Mouse (Mus musculus): ENCODE data around the gene Ooep. TPM values are rescaled to one million over a fixed set of nuclear protein-coding genes. Genes with fewer than 3 reads are reported as not detected.

Ooep gene
- total RNA-seq (2012; rRNA removed) (not detected in 2 replicates), polyA plus RNA-seq (2012; ENCODE audit: insufficient read depth in 1 of 2, insufficient read length in 2 of 2, low read depth in 1 of 2, low replicate concordance in 2 of 2, missing spikeins in 1 of 2) (not detected)

DNA sequence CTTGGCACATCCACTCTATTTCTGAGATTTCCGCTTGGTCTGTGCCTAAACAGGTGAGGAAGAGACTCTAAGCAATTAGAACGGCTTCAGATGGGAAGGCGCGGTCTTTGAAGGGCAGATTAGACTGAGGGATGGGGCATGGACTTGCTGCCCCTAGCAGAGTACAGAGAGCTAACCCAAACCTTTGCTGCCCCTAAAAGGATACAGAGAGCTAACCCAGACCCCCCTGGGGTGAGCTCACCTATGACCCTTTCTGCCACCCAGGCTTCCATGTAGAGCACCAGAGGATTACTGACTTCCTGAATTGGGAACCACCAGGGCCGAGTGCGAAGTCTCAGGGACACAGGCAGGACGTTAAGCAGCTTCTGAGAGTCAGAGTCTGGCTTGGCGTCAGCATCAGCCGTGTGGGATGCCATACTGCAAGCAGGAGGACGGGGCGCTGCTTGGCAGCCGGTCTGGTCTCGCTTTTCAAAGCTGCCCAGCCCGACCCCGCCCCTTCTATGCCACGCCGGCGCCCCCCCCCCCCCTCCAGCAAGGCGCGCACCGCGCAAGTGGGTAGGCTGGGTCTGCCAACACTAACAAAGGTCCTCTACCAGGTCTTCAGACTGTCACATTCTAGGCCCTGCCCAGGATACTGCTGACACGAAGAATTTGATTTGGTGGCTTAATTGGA is at the start of gene Ooep:
Ooep (minus strand) TSS at position 613 of the 673 bp plus-strand sequence.
- no peak for DNase-seq (ENCODE audit: low read depth, low spot score)

DNA sequence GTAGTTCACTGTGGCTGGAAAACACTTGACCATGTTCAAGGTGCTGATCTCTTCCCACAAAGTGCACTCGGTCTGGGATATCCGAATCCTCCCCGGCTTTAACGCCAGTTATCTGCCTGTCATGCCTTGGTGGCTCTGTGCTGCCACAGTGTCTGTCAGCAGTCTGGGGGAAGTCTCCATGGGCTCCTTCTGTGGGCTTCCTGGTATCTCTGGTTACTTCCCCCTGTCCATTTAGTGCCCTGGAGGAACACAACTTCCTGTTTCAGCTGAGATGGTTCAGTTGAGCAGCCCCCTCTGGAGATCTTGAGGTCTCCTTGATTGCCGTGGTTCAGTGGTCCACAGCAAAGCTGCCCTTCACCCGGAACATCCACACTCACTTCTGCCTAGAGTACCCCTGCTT is 49.7 kb upstream of the Ooep start:
- peaks cover 2% of the 10 kb centered on the region; the same call in 1 of the 2 replicates for H3K79me2 ChIP-seq (ENCODE audit: control insufficient read depth, insufficient read depth, low read length, poor library complexity)
- H3K4me1 ChIP-seq (ENCODE audit: control insufficient read depth in 1 of 2, insufficient read depth in 2 of 2, low read length in 2 of 2) = peaks cover 0 to 9% of the 10 kb centered on the region in 2 experiments; a peak in 2 of 4 replicates
- H3K27ac ChIP-seq (ENCODE audit: control insufficient read depth, low read depth, low read length) = peak overlapping the region; percentile 65
- H3K27me3 ChIP-seq (ENCODE audit: control insufficient read depth in 1 of 2, insufficient read depth in 2 of 2, low read length in 2 of 2) = no peaks in the 10 kb centered on the region
- peak overlapping the region; percentile 81 to 83 for H3K4me3 ChIP-seq (ENCODE audit: control insufficient read depth in 1 of 2, insufficient read depth in 1 of 2, low read depth in 2 of 2, low read length in 2 of 2)
- no peaks in the 10 kb centered on the region for H3K9me3 ChIP-seq (replicated peaks; ENCODE audit: insufficient read depth, low read length)
- peak overlapping the region; percentile 92 for H3K9ac ChIP-seq (ENCODE audit: control insufficient read depth, low read depth, low read length, poor library complexity, severe bottlenecking)
- DNase-seq (ENCODE audit: low read depth, low spot score) = peak; percentile 88
- H3K36me3 ChIP-seq (ENCODE audit: control insufficient read depth in 1 of 2, insufficient read depth in 2 of 2, low read length in 2 of 2) = peaks cover 3 to 4% of the 10 kb centered on the region in 2 experiments; a peak in 2 of 4 replicates
- TF ChIP-seq NRF1 (IDR thresholded peaks at IDR 0.05; ENCODE audit: insufficient read depth, low read depth, low read length, poor library complexity, severe bottlenecking) (no peak), POLR2AphosphoS5 (IDR thresholded peaks at IDR 0.05; ENCODE audit: borderline replicate concordance, low read depth, low read length) (no peak), KAT2A (conservative IDR thresholded peaks at IDR 0.05; ENCODE audit: low read depth, low read length) (no peak), ELF1 (IDR thresholded peaks at IDR 0.05; ENCODE audit: low read depth, low read length) (peak; percentile 78; the same call in 1 of the 2 replicates), BHLHE40 (IDR thresholded peaks at IDR 0.05; ENCODE audit: borderline replicate concordance, low read depth, low read length) (no peak), CTCF (IDR thresholded peaks at IDR 0.05 in 2 of 3, conservative IDR thresholded peaks at IDR 0.05 in 1 of 3; ENCODE audit: control insufficient read depth in 1 of 3, insufficient read depth in 1 of 3, low read depth in 2 of 3, low read length in 3 of 3, poor library complexity in 1 of 3, severe bottlenecking in 1 of 3) (no peak), SIN3A (IDR thresholded peaks at IDR 0.05; ENCODE audit: low read length) (peak; percentile 63), SMC3 (IDR thresholded peaks at IDR 0.05; ENCODE audit: low read depth, low read length) (no peak), TAL1 (IDR thresholded peaks at IDR 0.05; ENCODE audit: low read length) (no peak), UBTF (IDR thresholded peaks at IDR 0.05; ENCODE audit: borderline replicate concordance, insufficient read depth, low read depth, low read length) (no peak), MAZ (IDR thresholded peaks at IDR 0.05; ENCODE audit: low read depth, low read length) (0 out of 2 replicates have a peak, but pooled peaks have one; percentile 30), POLR2AphosphoS2 (IDR thresholded peaks at IDR 0.05; ENCODE audit: low read length) (0 out of 2 replicates have a peak, but pooled peaks have one; percentile 22), MYC (IDR thresholded peaks at IDR 0.05; ENCODE audit: low read depth, low read length) (0 out of 2 replicates have a peak, but pooled peaks have one; percentile 63), TBP (IDR thresholded peaks at IDR 0.05; ENCODE audit: low read depth, low read length) (peak; percentile 80), TCF12 (IDR thresholded peaks at IDR 0.05; ENCODE audit: low read depth, low read length) (peak; percentile 42; the same call in 1 of the 2 replicates), MAFK (IDR thresholded peaks at IDR 0.05; ENCODE audit: borderline replicate concordance, low read depth, low read length) (no peak), E2F4 (IDR thresholded peaks at IDR 0.05; ENCODE audit: borderline replicate concordance, low read depth, low read length) (no peak), ZKSCAN1 (IDR thresholded peaks at IDR 0.05; ENCODE audit: low read depth, low read length) (no peak), POLR2A (IDR thresholded peaks at IDR 0.05; ENCODE audit: control insufficient read depth in 1 of 2, insufficient read depth in 1 of 2, low read depth in 1 of 2, low read length in 2 of 2, poor library complexity in 1 of 2) (peak in 1 of 2 experiments; percentile 64; a peak in 3 of 4 replicates), EP300 (IDR thresholded peaks at IDR 0.05; ENCODE audit: low read depth in 1 of 2, low read length in 2 of 2) (no peak; a peak in 1 of 4 replicates), GATA1 (IDR thresholded peaks at IDR 0.05; ENCODE audit: low read depth, low read length) (no peak), USF2 (IDR thresholded peaks at IDR 0.05; ENCODE audit: borderline replicate concordance in 1 of 2, insufficient read depth in 1 of 2, low read depth in 1 of 2, low read length in 2 of 2) (no peak), CHD2 (IDR thresholded peaks at IDR 0.05; ENCODE audit: low read length) (no peak)

More for the DNA sequence above, at the start of gene Ooep:
- Histone ChIP-seq H3K4me1 (ENCODE audit: control insufficient read depth in 1 of 2, insufficient read depth in 2 of 2, low read length in 2 of 2) (no peaks in the 10 kb centered on the region), H3K79me2 (ENCODE audit: control insufficient read depth, insufficient read depth, low read length, poor library complexity) (no peaks in the 10 kb centered on the region), H3K27ac (ENCODE audit: control insufficient read depth, low read depth, low read length) (no peak within 1 kb of the TSS), H3K27me3 (ENCODE audit: control insufficient read depth in 1 of 2, insufficient read depth in 2 of 2, low read length in 2 of 2) (peaks cover 5 to 10% of the 10 kb centered on the region in 2 experiments), H3K9ac (ENCODE audit: control insufficient read depth, low read depth, low read length, poor library complexity, severe bottlenecking) (no peak within 1 kb of the TSS), H3K4me3 (ENCODE audit: control insufficient read depth in 1 of 2, insufficient read depth in 1 of 2, low read depth in 2 of 2, low read length in 2 of 2) (no peak within 1 kb of the TSS), H3K36me3 (ENCODE audit: control insufficient read depth in 1 of 2, insufficient read depth in 2 of 2, low read length in 2 of 2) (no peaks in the 10 kb centered on the region), H3K9me3 (replicated peaks; ENCODE audit: insufficient read depth, low read length) (no peaks in the 10 kb centered on the region)
- no peak for TF ChIP-seq RAD21 (IDR thresholded peaks at IDR 0.05; ENCODE audit: low read depth, low read length)
- no peak for TF ChIP-seq CHD1 (IDR thresholded peaks at IDR 0.05; ENCODE audit: low read depth, low read length)
- TF ChIP-seq ZMIZ1 (IDR thresholded peaks at IDR 0.05; ENCODE audit: low read depth, low read length) = no peak
- no peak for TF ChIP-seq GABPA (IDR thresholded peaks at IDR 0.05; ENCODE audit: low read depth, low read length)
- no peak for TF ChIP-seq CTCF (IDR thresholded peaks at IDR 0.05 in 2 of 3, conservative IDR thresholded peaks at IDR 0.05 in 1 of 3; ENCODE audit: control insufficient read depth in 1 of 3, insufficient read depth in 1 of 3, low read depth in 2 of 3, low read length in 3 of 3, poor library complexity in 1 of 3, severe bottlenecking in 1 of 3)
- TF ChIP-seq JUND (IDR thresholded peaks at IDR 0.05; ENCODE audit: low read depth, low read length) = no peak
- no peak for TF ChIP-seq POLR2AphosphoS2 (IDR thresholded peaks at IDR 0.05; ENCODE audit: low read length)
- TF ChIP-seq MYC (IDR thresholded peaks at IDR 0.05; ENCODE audit: low read depth, low read length) = no peak
- TF ChIP-seq HCFC1 (IDR thresholded peaks at IDR 0.05; ENCODE audit: low read depth, low read length) = no peak
- no peak for TF ChIP-seq ZNF384 (IDR thresholded peaks at IDR 0.05; ENCODE audit: low read depth, low read length)
- no peak for TF ChIP-seq MAX (IDR thresholded peaks at IDR 0.05; ENCODE audit: low read length)
- TF ChIP-seq NELFE (IDR thresholded peaks at IDR 0.05; ENCODE audit: low read depth, low read length) = no peak
- no peak for TF ChIP-seq MAFK (IDR thresholded peaks at IDR 0.05; ENCODE audit: borderline replicate concordance, low read depth, low read length)
- TF ChIP-seq EP300 (IDR thresholded peaks at IDR 0.05; ENCODE audit: low read depth in 1 of 2, low read length in 2 of 2) = no peak
- TF ChIP-seq TBP (IDR thresholded peaks at IDR 0.05; ENCODE audit: low read depth, low read length) = no peak
- no peak for TF ChIP-seq BHLHE40 (IDR thresholded peaks at IDR 0.05; ENCODE audit: borderline replicate concordance, low read depth, low read length)
